Mouse (Mus musculus) 416B (cell line): ENCODE measurements around the gene Shc4.

Experiments
- DNase-seq: peaks from one replicate; pipeline ENCODE4 v3.0.0; 2011; ENCODE audit warnings: low read depth

Gene Shc4

DNA sequence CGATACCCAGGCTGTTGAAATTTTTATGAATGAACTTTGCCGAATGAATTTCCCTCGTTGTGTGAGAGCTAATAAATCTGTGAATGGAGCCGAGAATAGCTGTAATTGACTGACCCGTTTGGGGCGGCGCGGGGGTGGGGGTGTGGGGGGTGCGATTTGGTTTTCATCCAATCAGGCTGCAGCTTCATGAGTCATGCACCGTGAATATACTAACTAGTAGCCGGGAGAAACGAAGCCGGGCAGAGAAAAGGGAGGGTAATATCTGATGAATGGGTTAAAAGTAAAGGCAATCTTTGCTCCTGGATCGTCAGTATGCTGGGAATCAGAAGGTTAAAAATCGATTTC lies at the start of gene Shc4:
Gene Shc4 (minus strand): TSS at position 63 of the 345 bp plus-strand sequence.
- DNase-seq = peak; percentile 68

- peak; percentile 50 for DNase-seq
These were observed 41.1 kb upstream of the Shc4 start for GRCm38 (mm10) chr2:125765029-125765428.

DNA sequence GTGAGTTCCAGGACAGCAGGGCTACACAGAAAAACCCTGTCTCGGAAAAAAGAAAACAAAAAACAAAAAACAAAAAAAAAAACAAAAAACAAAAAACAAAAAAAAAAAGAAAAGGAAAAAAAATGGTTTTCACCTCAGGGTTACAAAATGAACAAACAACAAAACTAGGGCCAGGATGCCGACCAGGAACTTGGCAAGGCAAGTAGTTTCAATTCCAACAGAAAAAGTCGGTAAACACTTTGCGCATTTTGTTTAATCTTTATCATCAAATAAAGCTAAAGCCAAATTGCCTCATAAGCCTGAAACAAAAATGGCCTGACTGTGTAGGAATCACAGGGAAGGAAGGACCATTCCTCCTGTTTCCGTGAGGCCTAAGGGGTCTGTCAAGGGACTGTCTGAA lies 40.6 kb upstream of the Shc4 start:
- DNase-seq = no peak

- DNase-seq = no peak
These were observed 25.4 kb upstream of the Shc4 start for GRCm38 (mm10) chr2:125749330-125749729.

GRCm38 (mm10) chr2:125739338-125739737 lies 15.4 kb upstream of the Shc4 start:
- no peak for DNase-seq

GRCm38 (mm10) chr2:125738718-125739117 lies 14.8 kb upstream of the Shc4 start:
- no peak for DNase-seq

DNA sequence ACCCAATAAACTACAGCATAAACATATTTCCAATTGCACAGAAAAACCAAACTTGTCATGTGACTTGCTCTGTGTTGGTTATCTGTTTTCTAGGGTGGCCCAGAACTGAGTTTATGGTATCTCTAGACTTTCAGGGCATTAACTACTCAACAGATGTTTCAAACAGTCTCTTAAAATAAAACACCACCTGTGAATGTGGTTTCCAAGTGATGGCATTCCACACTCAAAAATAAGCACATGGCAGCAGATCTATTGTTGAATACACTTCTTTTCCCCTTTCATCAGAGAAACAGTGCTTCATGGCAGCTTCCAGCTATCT lies 12.0 kb upstream of the Shc4 start:
- no peak for DNase-seq

GRCm38 (mm10) chr2:125735333-125736024 lies 11.5 kb upstream of the Shc4 start:
- no peak for DNase-seq

DNA sequence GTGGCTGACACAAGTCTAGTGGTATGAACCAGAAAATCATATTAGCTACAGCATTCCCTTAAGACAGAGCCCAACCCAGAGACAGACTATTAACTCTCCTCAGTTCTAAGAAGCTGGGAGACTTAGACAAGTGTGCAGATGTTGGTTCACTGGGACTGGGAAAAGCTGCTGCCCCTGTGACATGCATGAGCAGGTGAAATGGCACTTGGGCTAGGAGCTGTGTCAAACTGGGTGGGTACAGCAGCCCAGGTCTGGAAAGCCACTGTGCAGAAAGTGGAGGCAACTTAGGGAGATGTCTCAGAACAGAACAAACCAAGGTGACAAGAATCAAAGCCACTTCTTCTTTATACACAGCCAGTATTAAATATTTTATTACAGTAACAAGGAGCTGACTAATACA lies 10.8 kb upstream of the Shc4 start:
- no peak for DNase-seq

DNA sequence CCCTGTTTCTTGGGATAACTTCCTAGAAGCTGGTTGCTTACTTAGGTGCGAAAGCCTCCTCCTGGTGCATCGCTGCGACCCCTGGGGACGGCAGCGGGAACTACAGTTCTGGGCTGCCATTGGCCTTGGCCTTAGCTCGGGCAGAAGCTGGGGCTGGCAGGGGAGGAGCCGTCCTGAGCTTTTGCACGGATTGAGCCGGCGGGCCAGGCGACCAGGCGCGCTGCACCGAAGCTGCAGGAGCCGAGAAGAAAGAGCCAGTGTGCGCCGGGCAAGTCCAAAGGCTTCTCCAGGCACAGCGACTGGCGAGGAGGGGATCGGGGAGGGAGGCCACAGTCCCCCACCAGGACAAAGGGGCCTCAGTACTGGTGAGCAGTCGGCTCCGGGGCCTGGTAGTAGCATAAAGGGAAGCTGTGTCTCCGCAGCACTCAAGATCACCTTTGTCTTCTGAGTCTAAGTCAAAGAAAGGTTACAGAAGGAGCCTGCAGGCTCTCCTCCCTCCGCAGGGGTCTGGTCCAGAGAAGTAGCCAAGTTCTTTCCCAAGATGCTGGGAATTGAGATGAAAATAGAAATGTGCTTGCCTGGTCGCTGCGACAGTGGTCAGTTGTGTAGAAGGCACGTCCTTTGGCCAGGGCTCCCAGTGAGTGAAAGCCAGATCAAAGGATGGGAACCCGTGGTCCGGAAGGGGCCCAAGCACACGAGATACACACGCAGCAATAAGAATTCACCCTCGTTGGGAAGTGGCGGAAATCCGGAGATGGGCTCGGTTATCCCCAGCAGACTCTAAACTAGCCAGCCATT lies 8.0 kb upstream of the Shc4 start:
- peak; percentile 82 for DNase-seq

DNA sequence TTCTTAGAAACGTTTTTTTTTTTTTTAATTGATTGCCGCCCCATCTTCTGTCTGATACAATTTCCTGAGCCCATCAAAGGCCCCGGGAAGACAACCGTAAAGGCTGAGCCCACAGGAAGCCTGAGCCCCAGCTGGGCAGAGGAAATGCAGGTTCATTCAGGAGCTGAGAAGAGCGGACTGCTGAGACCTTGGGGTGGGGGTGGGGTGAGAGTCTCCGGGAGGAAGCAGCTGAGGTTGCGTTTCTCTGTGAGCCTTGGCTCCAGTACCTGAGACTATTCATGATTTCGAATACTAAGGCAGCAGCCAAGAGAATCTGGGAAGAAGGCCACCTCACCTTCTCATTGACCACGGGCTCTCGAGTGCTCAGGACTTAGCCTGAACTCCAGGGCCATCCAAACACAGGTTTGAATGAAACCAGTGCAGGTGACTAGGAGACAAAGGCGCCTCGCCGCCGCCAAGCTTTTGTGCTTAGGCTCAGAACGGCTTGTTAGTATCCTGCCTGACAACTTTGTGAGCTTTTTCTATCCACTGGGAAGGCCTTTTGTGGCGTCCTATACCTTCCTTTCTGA lies 682 bp upstream of the Shc4 start:
- no peak for DNase-seq

- peak; percentile 59 for DNase-seq
These were observed 401 bp downstream of the Shc4 start for GRCm38 (mm10) chr2:125723408-125724085.

GRCm38 (mm10) chr2:125723086-125723407 lies 901 bp downstream of the Shc4 start:
- no peak for DNase-seq

- no peak for DNase-seq
These were observed 7.3 kb downstream of the Shc4 start for GRCm38 (mm10) chr2:125716599-125716998.

DNA sequence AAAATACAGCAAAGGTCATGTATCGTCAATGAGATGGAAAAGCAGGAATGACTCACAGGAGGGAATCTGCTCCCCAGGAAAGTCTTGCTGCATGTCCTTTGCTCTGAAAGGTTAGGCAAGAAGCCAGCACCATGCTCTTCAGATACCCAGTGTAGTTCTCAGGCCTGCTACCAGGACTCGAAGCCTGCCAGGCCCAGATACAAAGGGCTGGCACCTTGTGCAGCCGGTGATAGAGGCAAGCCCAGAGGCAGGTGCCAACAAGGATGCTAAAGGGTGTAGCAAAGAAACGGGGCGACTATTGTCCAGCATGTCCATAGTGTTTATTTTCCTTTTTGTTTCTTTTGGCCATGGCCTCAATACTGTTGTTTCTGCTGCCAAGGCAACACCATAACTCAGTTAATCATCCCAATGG lies 17.4 kb downstream of the Shc4 start:
- DNase-seq = no peak

GRCm38 (mm10) chr2:125704907-125705631 lies 18.9 kb downstream of the Shc4 start:
- no peak for DNase-seq

DNA sequence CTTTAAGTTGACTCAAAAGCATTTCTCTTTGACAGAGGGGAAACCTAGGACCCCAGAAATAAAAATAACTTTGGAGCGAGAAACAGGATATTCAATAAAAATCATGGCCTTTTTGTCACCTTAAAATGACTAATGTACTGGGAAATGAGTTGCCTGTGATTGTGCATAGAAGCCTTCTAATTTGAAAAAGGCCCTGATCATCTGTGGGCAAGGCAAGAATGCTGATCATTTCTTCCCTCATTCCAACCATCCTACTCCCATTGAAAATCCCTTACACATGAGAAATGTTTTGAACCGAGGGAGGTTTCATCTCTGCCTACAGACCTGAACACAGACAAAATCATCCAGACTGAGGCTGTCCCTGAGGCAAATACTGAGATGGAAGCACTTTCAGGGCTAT lies 21.1 kb downstream of the Shc4 start:
- DNase-seq = no peak

GRCm38 (mm10) chr2:125701606-125702005 lies 22.3 kb downstream of the Shc4 start:
- DNase-seq = peak; percentile 49

DNA sequence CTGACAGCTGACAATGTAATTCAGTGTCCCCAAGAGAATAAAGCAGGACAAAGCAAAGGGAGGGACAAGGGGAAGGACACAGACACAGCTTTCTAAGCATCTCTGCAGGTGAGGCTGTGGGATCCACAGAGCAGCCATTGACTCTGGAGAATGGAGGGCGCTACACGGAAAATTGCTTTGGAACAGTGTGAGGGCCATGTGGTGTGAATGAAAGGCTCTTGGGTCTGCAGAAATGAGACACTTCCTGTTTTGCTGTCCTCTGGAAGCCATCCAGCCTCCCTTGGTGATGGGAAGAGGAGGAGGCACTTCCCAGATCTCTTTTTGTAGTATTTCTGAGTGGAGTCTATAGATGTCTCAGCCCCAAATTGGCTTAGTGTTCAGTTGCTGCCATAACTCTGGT lies 27.7 kb downstream of the Shc4 start:
- DNase-seq = no peak

- DNase-seq = no peak
These were observed 29.1 kb downstream of the Shc4 start for GRCm38 (mm10) chr2:125694798-125695197.

DNA sequence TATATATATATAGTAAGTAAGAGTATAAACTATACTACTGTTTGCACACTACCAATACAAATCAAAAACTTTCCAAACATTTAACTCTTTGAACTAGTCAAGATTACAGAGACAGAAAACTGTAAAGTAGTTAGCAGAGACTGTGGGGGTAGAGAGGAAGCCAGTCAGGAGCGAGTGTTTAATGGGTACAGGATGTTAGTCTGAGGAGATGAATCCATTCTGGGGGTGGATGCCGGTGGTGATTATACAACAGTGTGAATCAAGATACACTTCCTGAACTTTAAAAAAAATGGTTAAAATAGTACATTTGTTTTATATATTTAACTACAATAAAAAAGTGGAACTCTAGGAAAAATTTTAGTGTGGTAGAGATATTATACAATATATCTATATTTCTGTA lies 31.9 kb downstream of the Shc4 start:
- DNase-seq = no peak

GRCm38 (mm10) chr2:125685441-125686150 lies 38.4 kb downstream of the Shc4 start:
- no peak for DNase-seq
